Mouse (Mus musculus): ENCODE measurements around the gene Stat6. TPM values are rescaled to one million over a fixed set of nuclear protein-coding genes. Genes with fewer than 3 reads are reported as not detected.

The Stat6 gene
- polyA plus RNA-seq, 1 experiment: 32.9 TPM

DNA sequence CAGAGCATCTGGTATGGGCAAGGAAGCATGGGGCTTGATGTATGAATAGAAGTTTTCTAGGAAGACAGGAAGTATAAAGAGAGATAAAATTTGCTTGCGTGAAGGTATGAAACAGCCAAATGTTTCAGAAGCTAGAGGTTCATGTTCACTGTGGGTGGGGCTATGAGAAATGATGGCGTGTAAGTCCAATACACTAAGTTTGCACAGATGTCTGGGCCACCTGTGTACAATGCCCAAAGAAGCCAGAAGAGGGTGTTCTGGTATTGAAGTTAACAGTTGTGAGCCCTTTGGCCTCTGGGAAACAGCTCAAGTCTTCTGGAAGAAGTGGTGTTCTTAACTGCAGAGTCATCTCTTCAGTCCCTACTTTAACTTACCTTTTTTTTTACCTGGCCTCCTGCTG is 27.4 kb downstream of the Stat6 start:
- Histone ChIP-seq H3K27me3 (ENCODE audit: control insufficient read depth, insufficient read depth, low read length, poor library complexity, severe bottlenecking) (no peaks in the 10 kb centered on the region), H3K36me3 (ENCODE audit: control insufficient read depth, insufficient read depth, low read length, poor library complexity, severe bottlenecking) (no peaks in the 10 kb centered on the region), H3K4me3 (ENCODE audit: low read depth, low read length) (no peak overlapping the region), H3K4me1 (ENCODE audit: control insufficient read depth, insufficient read depth, low read length) (no peaks in the 10 kb centered on the region), H3K27ac (ENCODE audit: insufficient read depth, low read length) (no peak overlapping the region), H3K9me3 (replicated peaks; ENCODE audit: control insufficient read depth, insufficient read depth, low read length, poor library complexity, severe bottlenecking) (no peaks in the 10 kb centered on the region), H3K9ac (ENCODE audit: low read depth, poor library complexity, severe bottlenecking) (no peak overlapping the region)
- TF ChIP-seq POLR2A (IDR thresholded peaks at IDR 0.05; ENCODE audit: insufficient read depth, low read length) (no peak), CTCF (IDR thresholded peaks at IDR 0.05; ENCODE audit: low read depth, low read length) (no peak), EP300 (IDR thresholded peaks at IDR 0.05; ENCODE audit: insufficient read depth, low read depth, low read length) (no peak)

DNA sequence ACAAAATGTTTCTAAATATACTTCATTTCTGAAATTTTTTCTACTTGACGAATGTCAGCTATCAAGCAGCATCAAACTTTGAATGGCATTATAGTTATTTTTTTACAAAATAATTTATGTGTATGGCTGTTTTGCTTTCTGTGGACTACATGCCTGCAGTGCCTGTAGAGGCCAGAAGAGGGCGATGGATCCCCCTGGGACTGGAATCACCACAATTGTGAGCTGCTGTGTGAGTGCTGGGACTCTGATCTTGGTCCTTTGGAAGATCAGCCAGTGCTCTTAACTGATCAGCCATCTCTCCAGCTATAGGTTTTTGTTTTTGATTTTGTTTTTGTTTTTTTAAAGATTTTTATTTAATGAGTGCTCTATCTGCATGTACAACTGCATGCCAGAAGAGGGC is 28.5 kb downstream of the Stat6 start:
- Histone ChIP-seq H3K27ac (ENCODE audit: insufficient read depth, low read length) (no peak overlapping the region), H3K9ac (ENCODE audit: low read depth, poor library complexity, severe bottlenecking) (no peak overlapping the region), H3K27me3 (ENCODE audit: control insufficient read depth, insufficient read depth, low read length, poor library complexity, severe bottlenecking) (no peaks in the 10 kb centered on the region), H3K4me3 (ENCODE audit: low read depth, low read length) (no peak overlapping the region), H3K4me1 (ENCODE audit: control insufficient read depth, insufficient read depth, low read length) (no peaks in the 10 kb centered on the region), H3K9me3 (replicated peaks; ENCODE audit: control insufficient read depth, insufficient read depth, low read length, poor library complexity, severe bottlenecking) (no peaks in the 10 kb centered on the region), H3K36me3 (ENCODE audit: control insufficient read depth, insufficient read depth, low read length, poor library complexity, severe bottlenecking) (no peaks in the 10 kb centered on the region)
- TF ChIP-seq CTCF (IDR thresholded peaks at IDR 0.05; ENCODE audit: low read depth, low read length) (peak; percentile 68), EP300 (IDR thresholded peaks at IDR 0.05; ENCODE audit: insufficient read depth, low read depth, low read length) (no peak), POLR2A (IDR thresholded peaks at IDR 0.05; ENCODE audit: insufficient read depth, low read length) (no peak)

DNA sequence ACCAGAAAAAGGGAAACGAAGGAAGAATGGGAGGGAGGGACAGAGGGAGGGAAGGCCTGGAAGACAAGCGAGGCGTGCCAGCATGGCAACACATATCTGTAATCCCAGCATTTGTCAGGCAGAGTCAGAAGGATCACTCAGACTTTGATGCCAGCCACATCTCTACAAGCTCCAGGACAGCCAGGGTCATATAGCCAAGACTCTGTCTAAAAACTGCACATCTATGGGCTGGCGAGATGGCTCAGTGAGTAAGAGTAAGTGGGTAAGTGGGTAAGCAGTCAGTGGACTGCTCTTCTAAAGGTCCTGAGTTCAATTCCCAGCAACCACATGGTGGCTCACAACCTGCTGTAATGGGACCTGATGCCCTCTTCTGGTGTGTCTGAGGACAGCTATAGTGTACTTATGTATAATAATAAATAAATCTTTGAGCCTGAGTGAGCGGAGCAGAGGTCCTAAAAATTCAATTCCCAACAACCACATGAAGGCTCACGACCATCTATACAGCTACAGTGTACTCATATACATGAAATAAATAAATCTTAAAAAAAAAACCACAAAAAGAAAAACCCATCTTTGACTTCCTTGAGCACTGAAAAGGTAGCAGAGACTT is 31.4 kb downstream of the Stat6 start:
- Histone ChIP-seq H3K9ac (ENCODE audit: low read depth, poor library complexity, severe bottlenecking) (no peak overlapping the region), H3K27ac (ENCODE audit: insufficient read depth, low read length) (no peak overlapping the region), H3K4me3 (ENCODE audit: low read depth, low read length) (no peak overlapping the region), H3K9me3 (replicated peaks; ENCODE audit: control insufficient read depth, insufficient read depth, low read length, poor library complexity, severe bottlenecking) (no peaks in the 10 kb centered on the region), H3K27me3 (ENCODE audit: control insufficient read depth, insufficient read depth, low read length, poor library complexity, severe bottlenecking) (no peaks in the 10 kb centered on the region), H3K36me3 (ENCODE audit: control insufficient read depth, insufficient read depth, low read length, poor library complexity, severe bottlenecking) (no peaks in the 10 kb centered on the region), H3K4me1 (ENCODE audit: control insufficient read depth, insufficient read depth, low read length) (no peaks in the 10 kb centered on the region)
- TF ChIP-seq EP300 (IDR thresholded peaks at IDR 0.05; ENCODE audit: insufficient read depth, low read depth, low read length) (no peak), CTCF (IDR thresholded peaks at IDR 0.05; ENCODE audit: low read depth, low read length) (no peak), POLR2A (IDR thresholded peaks at IDR 0.05; ENCODE audit: insufficient read depth, low read length) (no peak)

DNA sequence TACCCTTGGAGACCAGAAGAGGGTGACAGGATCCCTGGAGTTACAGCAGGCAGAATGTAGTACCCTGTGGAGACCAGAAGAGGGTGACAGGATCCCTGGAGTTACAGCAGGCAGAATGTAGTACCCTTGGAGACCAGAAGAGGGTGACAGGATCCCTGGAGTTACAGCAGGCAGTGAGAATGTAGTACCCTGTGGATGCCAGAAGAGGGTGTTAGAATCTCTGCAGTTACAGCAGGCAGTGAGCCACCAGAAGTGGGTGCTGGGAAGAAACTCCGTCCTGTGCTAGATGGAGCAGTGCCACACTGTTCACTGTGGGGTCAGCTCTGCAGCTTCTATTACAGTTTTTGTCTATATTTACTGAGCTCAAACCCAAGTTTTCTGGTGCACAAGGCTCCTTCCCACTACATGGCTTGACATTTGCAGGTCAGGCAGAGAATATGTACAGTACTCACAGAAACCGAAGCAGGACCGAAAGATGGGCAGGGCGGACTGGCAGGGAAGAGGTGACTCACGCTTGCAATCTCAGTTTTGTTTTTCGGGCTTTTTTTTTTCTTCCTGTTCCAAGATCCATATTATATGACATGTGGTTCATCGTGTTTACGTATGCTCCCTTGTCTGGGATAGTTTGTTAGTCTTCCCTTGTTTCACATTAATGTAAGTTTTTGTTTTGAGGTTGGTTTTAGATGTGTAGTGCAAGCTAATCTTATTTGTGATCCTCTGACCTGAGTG is 32.2 kb downstream of the Stat6 start:
- Histone ChIP-seq H3K9me3 (replicated peaks; ENCODE audit: control insufficient read depth, insufficient read depth, low read length, poor library complexity, severe bottlenecking) (no peaks in the 10 kb centered on the region), H3K27me3 (ENCODE audit: control insufficient read depth, insufficient read depth, low read length, poor library complexity, severe bottlenecking) (no peaks in the 10 kb centered on the region), H3K36me3 (ENCODE audit: control insufficient read depth, insufficient read depth, low read length, poor library complexity, severe bottlenecking) (no peaks in the 10 kb centered on the region; the same call in 1 of the 2 replicates), H3K9ac (ENCODE audit: low read depth, poor library complexity, severe bottlenecking) (no peak overlapping the region), H3K4me3 (ENCODE audit: low read depth, low read length) (no peak overlapping the region), H3K27ac (ENCODE audit: insufficient read depth, low read length) (no peak overlapping the region), H3K4me1 (ENCODE audit: control insufficient read depth, insufficient read depth, low read length) (no peaks in the 10 kb centered on the region)
- TF ChIP-seq EP300 (IDR thresholded peaks at IDR 0.05; ENCODE audit: insufficient read depth, low read depth, low read length) (no peak), POLR2A (IDR thresholded peaks at IDR 0.05; ENCODE audit: insufficient read depth, low read length) (no peak), CTCF (IDR thresholded peaks at IDR 0.05; ENCODE audit: low read depth, low read length) (peak; percentile 72)

DNA sequence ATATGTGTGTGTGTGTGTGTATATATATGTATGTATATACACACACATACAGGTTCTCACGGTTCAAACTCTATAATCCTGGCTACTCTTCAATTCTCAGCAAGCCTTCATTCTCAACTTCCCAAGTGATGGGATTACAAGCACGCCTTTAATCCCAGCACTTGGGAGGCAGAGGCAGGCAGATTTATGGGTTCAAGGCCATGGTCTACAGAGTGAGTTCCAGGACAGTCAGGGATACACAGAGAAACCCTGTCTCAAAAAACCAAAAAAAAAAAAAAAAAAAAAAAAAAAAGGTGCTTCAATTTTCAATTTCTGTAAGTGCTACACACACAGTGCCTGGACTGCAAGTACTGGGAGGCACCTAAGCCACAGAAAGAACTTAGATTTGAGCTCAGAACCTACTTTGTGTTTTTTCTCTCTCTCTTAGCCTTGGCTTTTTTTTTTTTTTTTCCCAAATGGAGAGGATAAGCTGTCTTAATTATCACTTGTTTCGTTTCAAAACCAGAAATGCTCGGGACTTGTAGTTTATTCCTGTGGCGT is 33.1 kb downstream of the Stat6 start:
- peak overlapping the region; percentile 71 for H3K9ac ChIP-seq (ENCODE audit: low read depth, poor library complexity, severe bottlenecking)
- TF ChIP-seq POLR2A (IDR thresholded peaks at IDR 0.05; ENCODE audit: insufficient read depth, low read length) (no peak), EP300 (IDR thresholded peaks at IDR 0.05; ENCODE audit: insufficient read depth, low read depth, low read length) (no peak), CTCF (IDR thresholded peaks at IDR 0.05; ENCODE audit: low read depth, low read length) (no peak)

More for the DNA sequence above, 33.1 kb downstream of the Stat6 start:
- no peaks in the 10 kb centered on the region for H3K9me3 ChIP-seq (replicated peaks; ENCODE audit: control insufficient read depth, insufficient read depth, low read length, poor library complexity, severe bottlenecking)
- H3K4me3 ChIP-seq (ENCODE audit: low read depth, low read length): no peak overlapping the region
- no peaks in the 10 kb centered on the region; the same call in 1 of the 2 replicates for H3K36me3 ChIP-seq (ENCODE audit: control insufficient read depth, insufficient read depth, low read length, poor library complexity, severe bottlenecking)
- H3K4me1 ChIP-seq (ENCODE audit: control insufficient read depth, insufficient read depth, low read length): no peaks in the 10 kb centered on the region
- no peaks in the 10 kb centered on the region for H3K27me3 ChIP-seq (ENCODE audit: control insufficient read depth, insufficient read depth, low read length, poor library complexity, severe bottlenecking)
- H3K27ac ChIP-seq (ENCODE audit: insufficient read depth, low read length): peak overlapping the region; percentile 48; the same call in 1 of the 2 replicates

Measured in ES-Bruce4 (cell line).